10 mouse cellular contexts compared by ENCODE assay signal in the genomic region with DNA sequence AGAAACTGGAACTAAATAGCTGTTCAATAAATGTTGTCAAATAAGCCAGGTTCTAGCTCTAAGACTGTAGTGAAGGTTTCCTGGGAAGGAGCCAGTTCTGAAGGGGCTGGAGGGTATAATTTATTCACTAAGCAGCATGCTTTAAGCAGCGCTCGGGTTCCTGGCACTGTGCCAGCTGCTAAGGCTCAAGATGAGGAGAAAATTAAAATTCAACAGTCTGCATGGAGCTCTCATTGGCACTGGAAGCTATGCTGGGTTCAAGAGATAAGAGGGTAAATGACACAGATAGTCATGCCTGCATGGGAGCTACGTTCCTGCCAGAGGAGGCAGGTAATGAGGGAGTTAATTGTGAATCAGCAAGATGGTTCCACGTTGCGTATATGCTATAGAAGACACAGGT. TPM values are rescaled to one million over a fixed set of nuclear protein-coding genes. Genes with fewer than 3 reads are reported as not detected.
DNase-seq lines count a peak whose midpoint lies in the region; ATAC-seq and TF ChIP-seq lines count a peak whose summit lies in the region.
"Had no signal": no experiment of that assay in that cellular context is flagged by ENCODE, and none has a peak within 500 bp of the region (broad histone marks: within the 10 kb centered on the region; RNA-seq: fewer than 3 reads in every experiment).

No protein-coding gene starts in this region.

- H3K27ac ChIP-seq in hindbrain, embryonic 11.5 days (ENCODE audit: low read depth, low read length) = no peak overlapping the region
- no peak overlapping the region for H3K27ac ChIP-seq in hindbrain, embryonic 10.5 days
- 0 out of 2 replicates have a peak overlapping the region, but pooled peaks have one; percentile 21 for H3K27ac ChIP-seq in hindbrain, embryonic 15.5 days (replicated peaks)
- peak overlapping the region; percentile 66; the same call in 1 of the 2 replicates for H3K27ac ChIP-seq in midbrain, embryonic 14.5 days (replicated peaks; ENCODE audit: low read depth, low read length)
- H3K27ac ChIP-seq in stomach, postnatal 0 days (replicated peaks) = no peak overlapping the region

- H3K27me3 ChIP-seq in hindbrain, embryonic 11.5 days (ENCODE audit: control insufficient read depth, insufficient read depth, low read length) = no peaks in the 10 kb centered on the region
- 0 out of 2 replicates have a peak, but pooled peaks cover 1% of the 10 kb centered on the region for H3K27me3 ChIP-seq in hindbrain, embryonic 10.5 days (ENCODE audit: insufficient read depth, poor library complexity, severe bottlenecking)
- H3K27me3 ChIP-seq in hindbrain, embryonic 15.5 days = no peaks in the 10 kb centered on the region
- no peaks in the 10 kb centered on the region for H3K27me3 ChIP-seq in midbrain, embryonic 14.5 days (ENCODE audit: control insufficient read depth, insufficient read depth, low read length)
- no peaks in the 10 kb centered on the region for H3K27me3 ChIP-seq in stomach, postnatal 0 days (ENCODE audit: control insufficient read depth, insufficient read depth, low read length)

- peaks cover 3% of the 10 kb centered on the region; the same call in 1 of the 2 replicates for H3K4me1 ChIP-seq in hindbrain, embryonic 11.5 days (replicated peaks; ENCODE audit: control insufficient read depth, insufficient read depth, low read length)
- peaks cover 34% of the 10 kb centered on the region for H3K4me1 ChIP-seq in hindbrain, embryonic 10.5 days (replicated peaks)
- peaks cover 37% of the 10 kb centered on the region for H3K4me1 ChIP-seq in hindbrain, embryonic 15.5 days (replicated peaks)
- peaks cover 19% of the 10 kb centered on the region for H3K4me1 ChIP-seq in midbrain, embryonic 14.5 days (ENCODE audit: control insufficient read depth, insufficient read depth, low read length)
- H3K4me1 ChIP-seq in stomach, postnatal 0 days (replicated peaks; ENCODE audit: control insufficient read depth, insufficient read depth) = no peaks in the 10 kb centered on the region

- H3K9me3 ChIP-seq in hindbrain, embryonic 11.5 days (ENCODE audit: control insufficient read depth, low read length) = no peaks in the 10 kb centered on the region
- no peaks in the 10 kb centered on the region for H3K9me3 ChIP-seq in hindbrain, embryonic 10.5 days
- no peaks in the 10 kb centered on the region for H3K9me3 ChIP-seq in hindbrain, embryonic 15.5 days
- H3K9me3 ChIP-seq in midbrain, embryonic 14.5 days (ENCODE audit: control insufficient read depth, low read length) = no peaks in the 10 kb centered on the region
- no peaks in the 10 kb centered on the region for H3K9me3 ChIP-seq in stomach, postnatal 0 days (ENCODE audit: control insufficient read depth, low read length)
- H3K9me3 ChIP-seq: megakaryocyte, embryonic 14.5 days had no signal

- WGBS in hindbrain, embryonic 11.5 days = 80% methylated on average over 5 of the region's 5 CpGs
- 88% methylated on average over 5 of the region's 5 CpGs for WGBS in hindbrain, embryonic 10.5 days
- 35% methylated on average over 5 of the region's 5 CpGs for WGBS in hindbrain, embryonic 15.5 days
- WGBS in midbrain, embryonic 14.5 days = 16% methylated on average over 5 of the region's 5 CpGs
- 39% methylated on average over 5 of the region's 5 CpGs for WGBS in stomach, postnatal 0 days

- H3K4me2 ChIP-seq in hindbrain, embryonic 11.5 days (replicated peaks; ENCODE audit: low read depth, low read length) = no peak overlapping the region
- H3K4me2 ChIP-seq in hindbrain, embryonic 15.5 days = no peak overlapping the region
- no peak overlapping the region for H3K4me2 ChIP-seq in midbrain, embryonic 14.5 days (ENCODE audit: low read length)
- no peak overlapping the region for H3K4me2 ChIP-seq in stomach, postnatal 0 days (replicated peaks; ENCODE audit: low read depth)

- intact Hi-C loops in heart, postnatal 14 days (cut with DNase I) = no loop called here

- no peak for TF ChIP-seq EP300 in stomach, postnatal 0 days (optimal IDR thresholded peaks at IDR 0.05)

- H3K36me3 ChIP-seq in hindbrain, embryonic 11.5 days (ENCODE audit: control insufficient read depth, insufficient read depth, low read length) = no peaks in the 10 kb centered on the region
- H3K36me3 ChIP-seq in hindbrain, embryonic 10.5 days = no peaks in the 10 kb centered on the region
- no peaks in the 10 kb centered on the region for H3K36me3 ChIP-seq in hindbrain, embryonic 15.5 days
- H3K36me3 ChIP-seq in midbrain, embryonic 14.5 days (ENCODE audit: control insufficient read depth, insufficient read depth, low read length) = no peaks in the 10 kb centered on the region
- no peaks in the 10 kb centered on the region for H3K36me3 ChIP-seq in stomach, postnatal 0 days (ENCODE audit: control insufficient read depth, insufficient read depth, low read length)

- ATAC-seq in hindbrain, embryonic 11.5 days (ENCODE audit: low FRiP score) = no peak
- 0 out of 2 replicates have a peak, but pooled peaks have one; percentile 54 for ATAC-seq in hindbrain, embryonic 15.5 days (ENCODE audit: low FRiP score, low read depth)
- ATAC-seq in midbrain, embryonic 14.5 days (ENCODE audit: low FRiP score, low TSS enrichment) = peak; percentile 71
- no peak for ATAC-seq in stomach, postnatal 0 days (ENCODE audit: low FRiP score, low TSS enrichment)

- no peak overlapping the region for H3K4me3 ChIP-seq in hindbrain, embryonic 11.5 days (ENCODE audit: low read depth, low read length)
- H3K4me3 ChIP-seq in hindbrain, embryonic 10.5 days = no peak overlapping the region
- H3K4me3 ChIP-seq in hindbrain, embryonic 15.5 days = no peak overlapping the region
- H3K4me3 ChIP-seq in midbrain, embryonic 14.5 days (replicated peaks; ENCODE audit: low read depth, low read length) = no peak overlapping the region
- H3K4me3 ChIP-seq in stomach, postnatal 0 days (ENCODE audit: low read depth, low read length) = no peak overlapping the region
- H3K4me3 ChIP-seq: megakaryocyte, embryonic 14.5 days had no signal

- TF ChIP-seq CTCF in stomach, postnatal 0 days (IDR thresholded peaks at IDR 0.05; ENCODE audit: low read depth) = no peak

- no peak overlapping the region for H3K9ac ChIP-seq in hindbrain, embryonic 11.5 days (ENCODE audit: low read depth, low read length)
- no peak overlapping the region for H3K9ac ChIP-seq in hindbrain, embryonic 15.5 days
- no peak overlapping the region for H3K9ac ChIP-seq in midbrain, embryonic 14.5 days (replicated peaks; ENCODE audit: low read length)
- no peak overlapping the region for H3K9ac ChIP-seq in stomach, postnatal 0 days (ENCODE audit: low read length)

- DNase-seq in hindbrain, embryonic 11.5 days (ENCODE audit: low spot score) = peak; percentile 45
- DNase-seq in hindbrain, embryonic 10.5 days (ENCODE audit: low spot score) = no peak
- peak; percentile 82 for DNase-seq in brain, embryonic 18.5 days (ENCODE audit: low read depth, low spot score)
- peak; percentile 94 for DNase-seq in midbrain, embryonic 14.5 days
- no peak for DNase-seq in embryo, embryonic 10.5 days (ENCODE audit: low spot score)
- DNase-seq in stomach, postnatal 0 days (ENCODE audit: low spot score) = no peak
- DNase-seq in heart, postnatal 14 days = no peak

RNA-seq across cellular contexts. Expression of gene Crhr1, which starts 26.3 kb away (rescaled TPM):
- 0.73 and 1.1 TPM in 2 replicates for polyA plus RNA-seq in hindbrain, embryonic 11.5 days (2014; fragmentation: Nextera tagmentation; extraction: Ambion mirVana)
- polyA plus RNA-seq in hindbrain, embryonic 10.5 days (2016; fragmentation: Nextera tagmentation; extraction: Ambion mirVana) = 0.31 and 0.95 TPM in 2 replicates
- 7.6 and 8.1 TPM in 2 replicates for polyA plus RNA-seq in hindbrain, embryonic 15.5 days (2015; fragmentation: Nextera tagmentation; extraction: Ambion mirVana)
- 4.9 and 7.4 TPM in 2 replicates for polyA plus RNA-seq in midbrain, embryonic 14.5 days (2014; fragmentation: Nextera tagmentation; extraction: Ambion mirVana)
- polyA plus RNA-seq in stomach, postnatal 0 days (2015; fragmentation: Nextera tagmentation; extraction: Ambion mirVana) = 0.04 and 0.07 TPM in 2 replicates
- total RNA-seq in heart, postnatal 14 days (2021) = not detected
- total RNA-seq: common myeloid progenitor, adult 5-6 weeks had no signal

Comparison
In these comparisons a context has a peak if more than half of its experiments do, and no peak if none do; other contexts are left out.
1. ATAC-seq: peak in hindbrain, embryonic 15.5 days (single experiment) and midbrain, embryonic 14.5 days (single experiment); none in hindbrain, embryonic 11.5 days (single experiment) and stomach, postnatal 0 days (single experiment).
2. DNase-seq: peak in hindbrain, embryonic 11.5 days (single experiment), brain, embryonic 18.5 days (single experiment) and midbrain, embryonic 14.5 days (single experiment); none in hindbrain, embryonic 10.5 days (single experiment), embryo, embryonic 10.5 days (single experiment), stomach, postnatal 0 days (single experiment) and heart, postnatal 14 days (0 of 2).
3. H3K27ac ChIP-seq: peak in hindbrain, embryonic 15.5 days (single experiment) and midbrain, embryonic 14.5 days (single experiment); none in hindbrain, embryonic 11.5 days (single experiment), hindbrain, embryonic 10.5 days (single experiment) and stomach, postnatal 0 days (single experiment).